In genomic region chr8:90837440-90837839, GRCm38 (mm10) we compare ENCODE assay signal across 21 mouse cellular contexts. TPM values are rescaled to one million over a fixed set of nuclear protein-coding genes. Genes with fewer than 3 reads are reported as not detected.
"Had no signal": no experiment of that assay in that cellular context is flagged by ENCODE, and none has a peak within 500 bp of the region (broad histone marks: within the 10 kb centered on the region; RNA-seq: fewer than 3 reads in every experiment).

No protein-coding gene starts in this region.

- H3K27me3 ChIP-seq: midbrain, embryonic 12.5 days; neural tube, embryonic 12.5 days; stomach, embryonic 15.5 days had no signal

- H3K27ac ChIP-seq: liver, embryonic 14.5 days; midbrain, embryonic 10.5 days; midbrain, embryonic 12.5 days; neural tube, embryonic 12.5 days; stomach, embryonic 15.5 days; stomach, postnatal 0 days had no signal

- H3K4me3 ChIP-seq: midbrain, embryonic 10.5 days; midbrain, embryonic 12.5 days; neural tube, embryonic 12.5 days; stomach, embryonic 15.5 days had no signal

- H3K9ac ChIP-seq: liver, embryonic 14.5 days; lung, embryonic 14.5 days; midbrain, embryonic 12.5 days; neural tube, embryonic 12.5 days; stomach, embryonic 15.5 days had no signal

- H3K4me2 ChIP-seq: lung, embryonic 14.5 days; midbrain, embryonic 12.5 days; neural tube, embryonic 12.5 days; stomach, embryonic 15.5 days had no signal

- H3K9me3 ChIP-seq: midbrain, embryonic 10.5 days; midbrain, embryonic 12.5 days; neural tube, embryonic 12.5 days; stomach, embryonic 15.5 days had no signal

- DNase-seq: lung, adult 18-20 months; lung, embryonic 14.5 days; lung, postnatal 10 days; lung, postnatal 4 days; midbrain, embryonic 14.5 days; right cerebral cortex, postnatal 14 days; thymus, adult 18-20 months; thymus, postnatal 14 days; thymus, postnatal 36 days had no signal

- H3K36me3 ChIP-seq: midbrain, embryonic 10.5 days; midbrain, embryonic 12.5 days; neural tube, embryonic 12.5 days; stomach, embryonic 15.5 days had no signal

- H3K4me1 ChIP-seq: midbrain, embryonic 12.5 days had no signal

RNA-seq across cellular contexts. Expression of gene Gm19935, which starts 20.2 kb away (rescaled TPM):
- total RNA-seq: megakaryocyte, adult 5-6 weeks; megakaryocyte-erythroid progenitor cell, adult 5-6 weeks; monocyte, adult 5-6 weeks; neutrophil, adult 5-6 weeks had no signal
- polyA plus RNA-seq: liver, embryonic 14.5 days; liver, embryonic 16.5 days; lung, embryonic 14.5 days; midbrain, embryonic 10.5 days; midbrain, embryonic 12.5 days; spleen, adult 2 months; stomach, embryonic 15.5 days had no signal
